Mouse (Mus musculus): ENCODE data around the gene Tlr12.

DNA sequence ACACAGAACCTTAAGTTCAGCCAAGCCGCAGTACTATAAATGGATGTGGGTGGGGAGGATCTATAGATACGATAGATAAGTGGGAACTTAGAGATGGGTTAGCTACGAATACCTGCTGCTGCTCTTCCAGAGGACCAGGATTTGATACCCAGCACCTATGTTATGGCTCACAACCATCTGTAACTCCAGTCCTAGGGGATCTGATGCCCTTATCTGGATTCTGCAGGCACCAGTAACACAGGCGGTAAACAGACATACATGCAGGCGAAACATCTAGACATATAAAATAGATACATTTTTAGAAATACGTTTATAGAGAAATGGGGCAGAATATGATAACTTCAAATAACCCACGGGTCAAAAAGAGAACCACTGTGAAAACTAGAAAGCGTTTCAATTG, 2.7 kb upstream of the Tlr12 start:
- TF ChIP-seq CTCF (conservative IDR thresholded peaks at IDR 0.05 in 1 of 2, IDR thresholded peaks at IDR 0.05 in 1 of 2; ENCODE audit: low read depth in 2 of 2, low read length in 2 of 2) (no peak), RAD21 (IDR thresholded peaks at IDR 0.05; ENCODE audit: low read depth, low read length) (no peak), TBP (conservative IDR thresholded peaks at IDR 0.05; ENCODE audit: low read depth, low read length) (no peak), MEF2A (IDR thresholded peaks at IDR 0.05; ENCODE audit: borderline replicate concordance, low read depth, low read length) (no peak), EP300 (IDR thresholded peaks at IDR 0.05; ENCODE audit: low read length) (no peak), CHD2 (IDR thresholded peaks at IDR 0.05; ENCODE audit: low read length) (no peak), POLR2A (IDR thresholded peaks at IDR 0.05; ENCODE audit: low read depth, low read length) (no peak), MYC (IDR thresholded peaks at IDR 0.05; ENCODE audit: low read depth, low read length) (no peak), SIN3A (IDR thresholded peaks at IDR 0.05; ENCODE audit: low read length) (no peak)

All from CH12.LX (cell line).